Mouse (Mus musculus): ENCODE data around the gene Hmga2. TPM values are rescaled to one million over a fixed set of nuclear protein-coding genes. Genes with fewer than 3 reads are reported as not detected.
"Not testable (repeated sequence)": the region's sequence is repeated elsewhere in the genome, so short reads cannot be mapped to it uniquely, and the experiment has no call there.

The Hmga2 gene
- polyA plus RNA-seq, 1 experiment from 2014 or later = 48.2 TPM

DNA sequence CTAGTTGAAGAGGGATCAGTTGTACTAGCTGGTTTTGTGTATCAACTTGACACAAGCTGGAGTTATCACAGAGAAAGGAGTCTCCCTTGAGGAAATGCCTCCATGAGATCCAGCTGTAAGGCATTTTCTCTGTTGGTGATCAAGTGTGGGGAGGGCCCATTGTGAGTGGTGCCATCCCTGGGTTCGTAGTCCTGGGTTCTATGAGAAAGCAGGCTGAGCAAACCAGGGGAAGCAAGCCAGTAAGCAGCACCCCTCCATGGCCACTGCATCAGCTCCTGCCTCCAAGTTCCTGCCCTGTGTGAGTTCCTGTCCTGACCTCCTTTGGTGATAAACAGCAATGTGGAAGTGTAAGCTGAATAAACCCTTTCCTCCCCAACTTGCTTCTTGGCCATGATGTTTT, 137.8 kb downstream of the Hmga2 start:
- not testable (repeated sequence) for ATAC-seq (replicated peaks; ENCODE audit: low FRiP score); H3K4me1 ChIP-seq (replicated peaks; ENCODE audit: control insufficient read depth, insufficient read depth, low read length); H3K36me3 ChIP-seq (ENCODE audit: control insufficient read depth, insufficient read depth, low read length); H3K4me2 ChIP-seq; H3K9me3 ChIP-seq (ENCODE audit: control insufficient read depth, low read length); H3K9ac ChIP-seq (ENCODE audit: low read depth, low read length); H3K4me3 ChIP-seq (ENCODE audit: low read depth, low read length); H3K27ac ChIP-seq (ENCODE audit: low read depth, low read length); DNase-seq (ENCODE audit: low spot score); H3K27me3 ChIP-seq (replicated peaks; ENCODE audit: control insufficient read depth, insufficient read depth, low read length)
- WGBS = 82% methylated on average over 1 of the region's 1 CpGs

DNA sequence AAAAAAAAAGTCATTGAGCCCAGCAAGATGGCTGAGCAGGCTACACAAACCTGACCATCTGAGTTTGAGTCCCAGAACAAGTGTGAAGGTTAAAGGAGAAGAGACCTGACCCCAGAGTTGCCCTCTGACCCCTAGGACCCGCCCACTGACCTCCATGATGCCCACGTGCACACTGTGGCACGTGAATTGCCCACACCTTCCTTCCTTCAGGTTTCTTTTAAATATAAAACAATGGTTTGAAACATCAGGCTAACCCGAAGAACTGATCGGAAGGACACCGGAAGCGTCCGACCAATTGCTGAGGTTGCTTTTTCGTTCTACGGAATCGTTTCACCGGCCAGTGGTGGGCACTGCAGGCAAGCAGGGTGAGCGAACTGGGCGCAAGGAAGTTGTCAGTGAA, 148.3 kb downstream of the Hmga2 start:
- no peaks in the 10 kb centered on the region for H3K36me3 ChIP-seq (ENCODE audit: control insufficient read depth, insufficient read depth, low read length)
- DNase-seq (ENCODE audit: low spot score) (no peak), ATAC-seq (replicated peaks; ENCODE audit: low FRiP score) (no peak)
- no peak overlapping the region for H3K27ac ChIP-seq (ENCODE audit: low read depth, low read length)
- H3K4me2 ChIP-seq = no peak overlapping the region
- H3K27me3 ChIP-seq (replicated peaks; ENCODE audit: control insufficient read depth, insufficient read depth, low read length) = no peaks in the 10 kb centered on the region
- WGBS = 91% methylated on average over 14 of the region's 14 CpGs
- H3K9me3 ChIP-seq (ENCODE audit: control insufficient read depth, low read length) = no peaks in the 10 kb centered on the region
- H3K4me3 ChIP-seq (ENCODE audit: low read depth, low read length) = no peak overlapping the region
- no peak overlapping the region for H3K9ac ChIP-seq (ENCODE audit: low read depth, low read length)
- peaks cover 8% of the 10 kb centered on the region; the same call in 1 of the 2 replicates for H3K4me1 ChIP-seq (replicated peaks; ENCODE audit: control insufficient read depth, insufficient read depth, low read length)

DNA sequence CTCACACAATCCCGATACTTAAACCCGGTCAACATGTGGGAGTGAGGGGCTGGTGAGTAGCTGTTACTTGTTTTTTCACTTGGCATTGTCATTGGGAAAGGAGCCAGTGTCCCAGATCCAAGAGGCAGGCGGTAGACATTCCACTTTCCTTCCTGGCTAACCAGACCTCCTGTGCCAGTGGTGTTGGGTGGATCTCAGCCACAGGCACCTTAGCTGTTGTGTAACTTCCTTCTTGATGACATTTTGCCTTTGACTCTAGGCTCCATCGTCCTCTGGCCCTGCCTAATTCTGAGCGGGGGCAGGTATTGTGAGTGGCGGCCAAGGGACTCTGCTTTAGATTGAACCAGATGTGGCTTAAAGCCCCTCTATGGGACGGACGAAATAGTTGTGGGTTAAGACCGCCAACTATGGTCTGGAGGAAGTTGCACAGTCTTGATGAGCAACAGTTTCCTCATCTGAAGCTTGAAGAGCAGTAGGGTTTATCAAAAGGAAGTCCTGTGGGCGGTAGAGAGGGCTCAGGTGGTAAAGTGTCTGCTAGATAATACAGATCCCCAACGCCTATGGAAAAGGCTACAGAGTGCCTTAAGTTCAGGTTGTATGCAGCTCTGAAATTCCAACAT, 152.6 kb downstream of the Hmga2 start:
- Histone ChIP-seq H3K9me3 (ENCODE audit: control insufficient read depth, low read length) (no peaks in the 10 kb centered on the region), H3K36me3 (ENCODE audit: control insufficient read depth, insufficient read depth, low read length) (no peaks in the 10 kb centered on the region), H3K4me1 (replicated peaks; ENCODE audit: control insufficient read depth, insufficient read depth, low read length) (peaks cover 8% of the 10 kb centered on the region; the same call in 1 of the 2 replicates), H3K27ac (ENCODE audit: low read depth, low read length) (no peak overlapping the region), H3K27me3 (replicated peaks; ENCODE audit: control insufficient read depth, insufficient read depth, low read length) (no peaks in the 10 kb centered on the region), H3K9ac (ENCODE audit: low read depth, low read length) (no peak overlapping the region), H3K4me2 (no peak overlapping the region; the same call in 1 of the 2 replicates), H3K4me3 (ENCODE audit: low read depth, low read length) (no peak overlapping the region)
- ATAC-seq (replicated peaks; ENCODE audit: low FRiP score) (no peak; the same call in 1 of the 2 replicates), DNase-seq (ENCODE audit: low spot score) (no peak)
- WGBS = 47% methylated on average over 11 of the region's 11 CpGs

DNA sequence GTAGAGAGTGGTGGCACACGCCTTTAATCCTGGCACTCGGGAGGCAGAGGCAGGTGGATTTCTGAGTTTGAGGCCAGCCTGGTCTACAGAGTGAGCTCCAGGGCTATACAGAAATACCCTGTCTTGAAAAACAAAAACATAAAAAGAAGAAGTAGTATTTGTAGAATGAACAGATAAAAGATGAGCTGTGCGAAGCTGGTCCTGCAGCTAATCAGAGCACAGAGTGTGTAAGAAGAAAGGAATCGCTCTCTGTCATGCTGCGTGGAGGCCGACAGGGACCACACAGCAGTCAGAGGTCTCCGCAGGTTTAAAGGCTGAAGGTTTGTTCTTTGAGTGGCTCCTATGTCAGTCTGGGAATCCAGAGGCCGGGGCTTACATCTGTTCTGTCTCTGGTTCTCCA, 153.5 kb downstream of the Hmga2 start:
- ATAC-seq (replicated peaks; ENCODE audit: low FRiP score) (no peak), DNase-seq (ENCODE audit: low spot score) (no peak)
- Histone ChIP-seq H3K27ac (ENCODE audit: low read depth, low read length) (no peak overlapping the region), H3K4me3 (ENCODE audit: low read depth, low read length) (no peak overlapping the region), H3K36me3 (ENCODE audit: control insufficient read depth, insufficient read depth, low read length) (no peaks in the 10 kb centered on the region), H3K4me1 (replicated peaks; ENCODE audit: control insufficient read depth, insufficient read depth, low read length) (peaks cover 8% of the 10 kb centered on the region; the same call in 1 of the 2 replicates), H3K9ac (ENCODE audit: low read depth, low read length) (no peak overlapping the region), H3K4me2 (no peak overlapping the region), H3K27me3 (replicated peaks; ENCODE audit: control insufficient read depth, insufficient read depth, low read length) (no peaks in the 10 kb centered on the region), H3K9me3 (ENCODE audit: control insufficient read depth, low read length) (no peaks in the 10 kb centered on the region)
- WGBS = 82% methylated on average over 8 of the region's 8 CpGs

DNA sequence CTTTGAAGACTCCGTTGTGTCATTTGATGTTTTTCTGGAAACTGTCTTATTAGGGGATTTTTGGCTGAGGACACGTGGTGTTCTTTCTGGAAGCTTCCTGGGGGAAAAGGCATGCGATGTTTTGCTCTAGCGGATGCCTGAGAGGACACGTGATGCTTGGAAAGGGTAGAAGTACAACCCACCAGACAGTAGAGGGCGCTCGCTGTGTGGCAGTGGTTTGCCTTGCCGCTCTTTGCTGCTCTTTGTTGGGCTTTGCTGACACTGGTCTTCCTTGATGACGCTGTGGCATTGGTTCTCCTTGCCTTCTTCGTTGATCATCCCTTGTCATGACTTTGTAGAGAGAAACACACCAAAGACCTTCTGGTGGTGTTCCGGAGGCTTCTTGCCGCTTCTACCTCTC, 156.7 kb downstream of the Hmga2 start:
- no peaks in the 10 kb centered on the region for H3K27me3 ChIP-seq (replicated peaks; ENCODE audit: control insufficient read depth, insufficient read depth, low read length)
- no peak overlapping the region for H3K27ac ChIP-seq (ENCODE audit: low read depth, low read length)
- DNase-seq (ENCODE audit: low spot score) (no peak), ATAC-seq (replicated peaks; ENCODE audit: low FRiP score) (no peak)
- no peak overlapping the region for H3K4me2 ChIP-seq
- H3K9me3 ChIP-seq (ENCODE audit: control insufficient read depth, low read length) = no peaks in the 10 kb centered on the region
- H3K9ac ChIP-seq (ENCODE audit: low read depth, low read length) = no peak overlapping the region
- H3K4me1 ChIP-seq (replicated peaks; ENCODE audit: control insufficient read depth, insufficient read depth, low read length) = peaks cover 6% of the 10 kb centered on the region; the same call in 1 of the 2 replicates
- WGBS = 87% methylated on average over 12 of the region's 12 CpGs
- no peak overlapping the region for H3K4me3 ChIP-seq (ENCODE audit: low read depth, low read length)
- no peaks in the 10 kb centered on the region for H3K36me3 ChIP-seq (ENCODE audit: control insufficient read depth, insufficient read depth, low read length)

MicroRNAs encoded within 50 kb of the gene (microRNA counts, 519-probe panel; counts per million panel counts)
- microRNA mmu-miR-763 = not detected

Small RNAs within 50 kb of the gene (microRNA-seq; reads per million reads assigned to microRNA genes)
- not detected for gene Mir763 (ENCODE audit: borderline number of aligned reads)

Other genes with a start within 250 kb of the Hmga2 start
- 86.5 and 92.3 TPM in 2 replicates for gene Llph, start 249.4 kb downstream of the Hmga2 start, polyA plus RNA-seq (2014; fragmentation: Nextera tagmentation; extraction: Ambion mirVana)